In the genomic region with DNA sequence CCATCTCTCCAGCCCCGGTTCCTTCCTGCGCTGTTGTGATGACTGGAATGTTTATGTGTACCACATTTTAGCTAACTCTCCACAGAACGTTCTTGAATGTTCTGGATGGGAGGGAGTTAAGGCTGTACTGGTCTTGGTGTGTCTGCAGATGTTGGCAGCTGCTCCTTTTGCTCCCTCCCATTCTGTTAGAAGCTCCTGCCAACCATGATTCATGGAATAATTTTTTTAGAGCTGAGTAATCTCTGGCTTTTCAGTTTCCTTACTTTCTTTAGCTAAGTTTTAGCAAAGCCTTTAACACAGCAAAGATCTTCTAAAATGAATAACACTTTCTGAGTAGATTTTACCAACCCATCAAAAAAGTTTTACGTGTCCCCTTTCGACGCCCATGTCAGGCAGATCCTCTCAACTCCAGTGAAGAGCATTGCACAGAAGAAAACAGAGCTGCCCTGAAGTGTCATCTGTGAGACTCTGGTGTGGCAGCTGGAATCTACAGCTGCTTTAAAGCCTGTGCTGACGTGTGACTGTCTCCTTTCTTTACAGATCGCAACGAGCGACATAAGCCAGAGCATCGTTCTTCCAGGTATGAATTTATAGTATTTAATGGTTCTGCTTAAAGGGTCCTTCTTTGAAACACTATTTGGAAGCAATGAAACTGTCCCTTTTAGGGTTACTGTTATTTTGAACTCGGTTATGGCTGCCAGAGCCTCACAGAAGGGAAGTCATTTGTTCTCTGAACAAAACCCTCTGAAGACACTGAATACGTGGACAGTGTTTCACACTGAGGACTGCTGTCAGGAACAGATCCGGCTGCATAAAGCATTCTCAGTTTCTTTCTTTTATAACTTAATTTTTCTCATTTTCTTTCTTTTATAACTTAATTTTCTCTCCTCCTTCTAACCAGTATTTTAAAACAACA, we compare ENCODE assay signal across 10 mouse cellular contexts. TPM values are rescaled to one million over a fixed set of nuclear protein-coding genes. Genes with fewer than 3 reads are reported as not detected.
DNase-seq lines count a peak whose midpoint lies in the region; ATAC-seq lines count a peak whose summit lies in the region.
"Had no signal": no experiment of that assay in that cellular context is flagged by ENCODE, and none has a peak within 500 bp of the region (broad histone marks: within the 10 kb centered on the region; RNA-seq: fewer than 3 reads in every experiment).

No protein-coding gene starts in this region.

- 0 out of 2 replicates have a peak overlapping the region, but pooled peaks have one; percentile 17 for H3K9ac ChIP-seq in kidney, embryonic 16.5 days (replicated peaks; ENCODE audit: low read length)
- H3K9ac ChIP-seq in stomach, embryonic 16.5 days (ENCODE audit: low read length) = peak overlapping the region; percentile 61
- H3K9ac ChIP-seq in hindbrain, embryonic 14.5 days = no peak overlapping the region
- H3K9ac ChIP-seq: forebrain, embryonic 13.5 days had no signal

- 56% methylated on average over 14 of the region's 14 CpGs for WGBS in kidney, embryonic 16.5 days
- 43% methylated on average over 14 of the region's 14 CpGs for WGBS in stomach, embryonic 16.5 days
- 64% methylated on average over 14 of the region's 14 CpGs for WGBS in hindbrain, embryonic 14.5 days

- peaks cover 20% of the 10 kb centered on the region for H3K4me1 ChIP-seq in kidney, embryonic 16.5 days (ENCODE audit: insufficient read depth, low read length)
- peaks cover 23% of the 10 kb centered on the region for H3K4me1 ChIP-seq in stomach, embryonic 16.5 days (ENCODE audit: control insufficient read depth, insufficient read depth, low read length)
- no peaks in the 10 kb centered on the region for H3K4me1 ChIP-seq in hindbrain, embryonic 14.5 days (replicated peaks; ENCODE audit: control insufficient read depth, insufficient read depth, low read length)

- H3K9me3 ChIP-seq in kidney, embryonic 16.5 days (ENCODE audit: low read length) = no peaks in the 10 kb centered on the region; the same call in 1 of the 2 replicates
- no peaks in the 10 kb centered on the region for H3K9me3 ChIP-seq in stomach, embryonic 16.5 days (replicated peaks; ENCODE audit: control insufficient read depth, low read length)
- H3K9me3 ChIP-seq in hindbrain, embryonic 14.5 days (ENCODE audit: control insufficient read depth, low read length) = no peaks in the 10 kb centered on the region

- H3K4me2 ChIP-seq in kidney, embryonic 16.5 days (replicated peaks; ENCODE audit: low read depth, low read length) = 0 out of 2 replicates have a peak overlapping the region, but pooled peaks have one; percentile 4
- H3K4me2 ChIP-seq in stomach, embryonic 16.5 days (ENCODE audit: low read depth, low read length) = peak overlapping the region; percentile 39
- no peak overlapping the region for H3K4me2 ChIP-seq in hindbrain, embryonic 14.5 days (replicated peaks)
- H3K4me2 ChIP-seq: forebrain, embryonic 13.5 days had no signal

- H3K27ac ChIP-seq in kidney, embryonic 16.5 days (ENCODE audit: low read length) = peak overlapping the region; percentile 62
- H3K27ac ChIP-seq in stomach, embryonic 16.5 days (ENCODE audit: low read length) = peak overlapping the region; percentile 94
- no peak overlapping the region for H3K27ac ChIP-seq in hindbrain, embryonic 14.5 days
- H3K27ac ChIP-seq: forebrain, embryonic 13.5 days had no signal

- peak; percentile 3 for DNase-seq in right cerebral cortex, adult 18-20 months
- DNase-seq in right cerebral cortex, postnatal 14 days = no peak
- peak; percentile 53 for DNase-seq in gastrocnemius, postnatal 25 days
- no peak for DNase-seq in layer of hippocampus, postnatal 10 days (ENCODE audit: low spot score in 2 of 2)
- no peak for DNase-seq in hindbrain, embryonic 14.5 days (ENCODE audit: low spot score)
- no peak for DNase-seq in right cerebral cortex, postnatal 25 days

- peak overlapping the region; percentile 22 for H3K4me3 ChIP-seq in kidney, embryonic 16.5 days (ENCODE audit: low read length)
- H3K4me3 ChIP-seq in stomach, embryonic 16.5 days (replicated peaks; ENCODE audit: low read length) = peak overlapping the region; percentile 28
- no peak overlapping the region for H3K4me3 ChIP-seq in hindbrain, embryonic 14.5 days (replicated peaks; ENCODE audit: low read length)
- H3K4me3 ChIP-seq: forebrain, embryonic 13.5 days had no signal

- no peak for ATAC-seq in kidney, embryonic 16.5 days (ENCODE audit: low FRiP score, low TSS enrichment)
- ATAC-seq in stomach, embryonic 16.5 days (ENCODE audit: insufficient read depth, low FRiP score) = peak; percentile 77
- ATAC-seq in hindbrain, embryonic 14.5 days (ENCODE audit: low FRiP score) = no peak
- ATAC-seq: forebrain, embryonic 13.5 days had no signal

- peaks cover 13% of the 10 kb centered on the region for H3K36me3 ChIP-seq in kidney, embryonic 16.5 days (ENCODE audit: insufficient read depth, low read length)
- H3K36me3 ChIP-seq in stomach, embryonic 16.5 days (ENCODE audit: control insufficient read depth, insufficient read depth, low read length) = peaks cover under 1% of the 10 kb centered on the region; the same call in 1 of the 2 replicates
- H3K36me3 ChIP-seq in hindbrain, embryonic 14.5 days (replicated peaks; ENCODE audit: control insufficient read depth, insufficient read depth) = no peaks in the 10 kb centered on the region

- no peaks in the 10 kb centered on the region for H3K27me3 ChIP-seq in kidney, embryonic 16.5 days (ENCODE audit: insufficient read depth, low read length)
- no peaks in the 10 kb centered on the region for H3K27me3 ChIP-seq in stomach, embryonic 16.5 days (ENCODE audit: control insufficient read depth, insufficient read depth, low read length)
- H3K27me3 ChIP-seq in hindbrain, embryonic 14.5 days (ENCODE audit: control insufficient read depth, insufficient read depth, low read length) = no peaks in the 10 kb centered on the region
- H3K27me3 ChIP-seq: forebrain, embryonic 13.5 days had no signal

RNA-seq across cellular contexts. Expression of gene Prss48, which starts 38.3 kb away (rescaled TPM):
- not detected for total RNA-seq in gastrocnemius, postnatal 25 days (2021)
- polyA plus RNA-seq in kidney, embryonic 16.5 days (2015; fragmentation: Nextera tagmentation; extraction: Ambion mirVana) = 0.19 and 0.27 TPM in 2 replicates
- polyA plus RNA-seq in stomach, embryonic 16.5 days (2015; fragmentation: Nextera tagmentation; extraction: Ambion mirVana) = not detected in 2 replicates
- not detected for total RNA-seq in layer of hippocampus, postnatal 10 days (2021)
- 0.21 TPM in 1 of 2 replicates, not detected in the other for polyA plus RNA-seq in hindbrain, embryonic 14.5 days (2014; fragmentation: Nextera tagmentation; extraction: Ambion mirVana)
- polyA plus RNA-seq: forebrain, embryonic 13.5 days; liver, embryonic 16.5 days had no signal

Comparison
In these comparisons a context has a peak if more than half of its experiments do, and no peak if none do; other contexts are left out.
1. DNase-seq: peak in right cerebral cortex, adult 18-20 months (single experiment) and gastrocnemius, postnatal 25 days (single experiment); none in right cerebral cortex, postnatal 14 days (single experiment), layer of hippocampus, postnatal 10 days (0 of 2), hindbrain, embryonic 14.5 days (single experiment) and right cerebral cortex, postnatal 25 days (single experiment).